Mouse (Mus musculus): ENCODE measurements around the gene Fam160a1. TPM values are rescaled to one million over a fixed set of nuclear protein-coding genes. Genes with fewer than 3 reads are reported as not detected.

Gene Fam160a1
- polyA plus RNA-seq, 1 experiment: 0.90 TPM

DNA sequence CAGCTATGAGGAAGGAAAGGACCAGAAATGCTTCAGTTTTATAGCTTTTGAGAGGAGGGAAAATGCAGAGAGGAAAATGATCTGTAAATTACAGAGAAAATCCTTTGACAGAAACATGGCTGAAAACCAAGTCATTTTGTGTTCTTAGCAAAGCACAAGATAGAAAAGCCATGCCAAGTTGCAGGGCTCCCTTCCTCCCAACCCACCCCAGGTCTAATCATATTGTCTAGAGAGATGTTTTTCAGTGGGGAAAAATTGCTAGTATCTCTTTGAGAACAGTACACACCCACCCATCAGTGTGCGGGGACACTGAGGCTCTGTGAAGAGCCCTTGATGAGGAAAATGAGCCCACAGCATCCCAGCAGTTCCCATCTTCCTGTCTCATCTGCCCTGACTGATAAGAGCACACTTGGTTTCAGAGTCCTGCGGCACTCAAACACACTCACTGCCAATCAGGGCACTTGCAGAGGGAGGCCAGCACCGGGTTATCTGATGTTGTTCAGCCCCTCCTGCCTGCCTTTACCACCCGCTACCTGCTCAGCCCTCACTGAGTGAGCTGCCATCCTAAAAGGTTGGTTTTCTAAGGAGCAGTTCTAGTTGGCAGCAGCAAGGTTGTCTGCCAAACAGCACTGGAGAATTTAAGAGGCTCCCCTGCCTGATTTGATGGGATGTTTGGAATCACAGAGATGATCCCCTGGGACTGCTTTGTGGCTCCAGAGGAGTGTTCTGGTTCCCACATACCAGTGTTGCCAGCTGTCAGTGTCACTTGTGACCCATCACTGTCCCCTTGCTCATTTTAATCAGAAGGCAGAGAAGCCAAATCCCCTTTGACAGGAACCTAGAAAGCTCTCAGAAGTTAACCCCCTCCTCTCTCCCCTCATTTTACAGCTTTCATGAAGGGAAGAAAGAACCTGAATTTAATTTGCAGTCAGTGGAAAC lies 164.1 kb downstream of the Fam160a1 start:
- Histone ChIP-seq H3K27me3 (ENCODE audit: control insufficient read depth, insufficient read depth, low read length) (no peaks in the 10 kb centered on the region), H3K4me3 (ENCODE audit: control insufficient read depth, low read depth, low read length) (no peak overlapping the region), H3K4me1 (ENCODE audit: control insufficient read depth, insufficient read depth, low read length) (no peaks in the 10 kb centered on the region), H3K36me3 (ENCODE audit: control insufficient read depth, insufficient read depth, low read length) (no peaks in the 10 kb centered on the region; the same call in 1 of the 2 replicates), H3K27ac (ENCODE audit: control insufficient read depth, insufficient read depth, low read depth, low read length) (no peak overlapping the region)
- TF ChIP-seq CTCF (IDR thresholded peaks at IDR 0.05; ENCODE audit: control insufficient read depth, insufficient read depth, insufficient replicate concordance, low read depth, low read length) (no peak), POLR2A (IDR thresholded peaks at IDR 0.05; ENCODE audit: control insufficient read depth, low read depth, low read length) (no peak)

DNA sequence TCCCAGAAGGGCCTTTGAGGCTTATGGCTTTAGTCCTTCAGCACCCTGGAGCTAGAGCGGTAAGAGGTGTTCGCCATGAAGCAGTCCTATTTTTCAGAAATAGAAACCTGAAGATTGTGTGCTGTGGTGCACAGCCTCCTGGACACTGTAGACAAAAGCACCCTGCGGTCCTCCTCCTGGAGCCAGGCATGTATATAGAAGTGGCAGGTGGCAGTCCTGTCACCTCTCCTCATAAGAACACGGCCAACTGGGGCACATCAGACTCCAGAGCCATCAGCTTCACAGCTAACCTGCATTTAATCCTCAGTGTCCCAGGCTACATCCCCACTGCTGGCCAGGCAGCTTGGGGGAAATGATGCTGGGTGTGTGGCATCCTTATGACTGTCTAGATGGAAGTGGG lies 167.9 kb downstream of the Fam160a1 start:
- H3K27ac ChIP-seq (ENCODE audit: control insufficient read depth, insufficient read depth, low read depth, low read length): no peak overlapping the region
- no peak overlapping the region for H3K4me3 ChIP-seq (ENCODE audit: control insufficient read depth, low read depth, low read length)
- H3K36me3 ChIP-seq (ENCODE audit: control insufficient read depth, insufficient read depth, low read length): peaks cover 1% of the 10 kb centered on the region
- H3K4me1 ChIP-seq (ENCODE audit: control insufficient read depth, insufficient read depth, low read length): no peaks in the 10 kb centered on the region
- no peaks in the 10 kb centered on the region for H3K27me3 ChIP-seq (ENCODE audit: control insufficient read depth, insufficient read depth, low read length)
- TF ChIP-seq CTCF (IDR thresholded peaks at IDR 0.05; ENCODE audit: control insufficient read depth, insufficient read depth, insufficient replicate concordance, low read depth, low read length) (no peak), POLR2A (IDR thresholded peaks at IDR 0.05; ENCODE audit: control insufficient read depth, low read depth, low read length) (no peak)

DNA sequence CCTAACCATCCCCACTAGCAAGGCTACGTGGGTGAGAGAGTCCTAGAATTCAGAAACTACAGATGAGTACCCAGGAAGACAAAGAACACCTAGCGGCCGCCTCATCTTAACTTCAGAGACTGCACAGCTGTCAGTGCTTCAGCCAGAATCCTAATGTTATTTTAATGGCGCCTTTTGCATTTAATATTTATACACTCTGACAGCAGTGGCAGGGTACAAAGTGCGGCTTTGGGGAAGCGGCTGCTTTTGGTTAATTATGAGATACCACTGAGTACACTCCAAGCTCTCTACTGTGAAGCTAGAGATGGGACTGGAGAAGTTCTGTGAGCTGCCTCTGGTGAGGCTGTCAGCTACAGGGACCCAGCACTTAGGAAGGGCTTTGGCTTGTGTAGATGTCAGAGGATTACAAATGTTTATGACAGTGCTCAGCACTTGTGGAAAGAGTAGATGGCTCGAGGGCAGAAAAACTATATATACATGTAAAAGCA lies 171.5 kb downstream of the Fam160a1 start:
- Histone ChIP-seq H3K36me3 (ENCODE audit: control insufficient read depth, insufficient read depth, low read length) (peaks cover 1% of the 10 kb centered on the region), H3K27ac (ENCODE audit: control insufficient read depth, insufficient read depth, low read depth, low read length) (no peak overlapping the region), H3K4me3 (ENCODE audit: control insufficient read depth, low read depth, low read length) (no peak overlapping the region), H3K27me3 (ENCODE audit: control insufficient read depth, insufficient read depth, low read length) (no peaks in the 10 kb centered on the region), H3K4me1 (ENCODE audit: control insufficient read depth, insufficient read depth, low read length) (no peaks in the 10 kb centered on the region)
- TF ChIP-seq CTCF (IDR thresholded peaks at IDR 0.05; ENCODE audit: control insufficient read depth, insufficient read depth, insufficient replicate concordance, low read depth, low read length): no peak
- TF ChIP-seq POLR2A (IDR thresholded peaks at IDR 0.05; ENCODE audit: control insufficient read depth, low read depth, low read length): no peak

DNA sequence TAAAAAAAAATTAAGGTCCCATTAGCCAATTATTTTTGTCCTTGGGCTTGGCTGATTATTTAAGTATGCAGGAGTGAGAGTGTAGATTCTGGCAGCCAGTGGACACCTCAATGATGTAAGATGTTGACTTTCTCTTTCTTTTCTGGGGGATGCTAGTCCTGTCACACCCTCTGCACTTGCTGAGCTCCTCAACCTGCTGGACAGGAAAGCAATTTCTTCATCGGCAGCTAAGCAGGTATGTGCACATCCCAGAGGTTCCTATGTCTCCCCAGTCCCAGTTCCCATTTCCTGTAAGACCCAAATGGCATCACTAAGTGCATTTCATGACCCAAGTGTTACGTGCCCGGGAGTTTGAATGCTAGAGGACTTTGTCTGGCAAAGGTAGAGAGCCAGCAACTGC lies 172.3 kb downstream of the Fam160a1 start:
- Histone ChIP-seq H3K36me3 (ENCODE audit: control insufficient read depth, insufficient read depth, low read length) (peaks cover 1% of the 10 kb centered on the region), H3K4me3 (ENCODE audit: control insufficient read depth, low read depth, low read length) (no peak overlapping the region), H3K4me1 (ENCODE audit: control insufficient read depth, insufficient read depth, low read length) (no peaks in the 10 kb centered on the region), H3K27ac (ENCODE audit: control insufficient read depth, insufficient read depth, low read depth, low read length) (no peak overlapping the region), H3K27me3 (ENCODE audit: control insufficient read depth, insufficient read depth, low read length) (no peaks in the 10 kb centered on the region)
- no peak for TF ChIP-seq CTCF (IDR thresholded peaks at IDR 0.05; ENCODE audit: control insufficient read depth, insufficient read depth, insufficient replicate concordance, low read depth, low read length)
- no peak for TF ChIP-seq POLR2A (IDR thresholded peaks at IDR 0.05; ENCODE audit: control insufficient read depth, low read depth, low read length)

DNA sequence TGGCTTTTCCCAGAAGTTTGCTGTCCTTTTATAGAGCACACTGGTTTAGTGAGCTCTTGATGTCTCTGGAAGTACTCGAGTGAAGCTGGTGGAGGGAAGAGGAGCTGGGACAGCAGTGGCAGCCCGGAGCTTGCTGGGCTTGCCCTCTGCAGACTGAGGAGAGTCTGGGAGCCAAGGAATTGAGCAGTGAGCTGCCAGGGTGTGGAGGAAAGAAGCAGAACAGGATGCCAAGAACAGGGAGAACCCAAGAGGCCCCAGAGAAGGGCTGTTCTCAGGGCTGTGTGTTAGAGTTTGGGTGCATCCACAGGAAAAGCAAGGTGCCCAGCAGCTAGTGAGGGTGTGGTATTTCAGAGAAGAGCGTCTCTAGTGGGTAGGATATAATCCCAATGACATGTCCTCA lies 175.3 kb downstream of the Fam160a1 start:
- TF ChIP-seq CTCF (IDR thresholded peaks at IDR 0.05; ENCODE audit: control insufficient read depth, insufficient read depth, insufficient replicate concordance, low read depth, low read length): no peak
- Histone ChIP-seq H3K4me3 (ENCODE audit: control insufficient read depth, low read depth, low read length) (no peak overlapping the region), H3K4me1 (ENCODE audit: control insufficient read depth, insufficient read depth, low read length) (no peaks in the 10 kb centered on the region), H3K36me3 (ENCODE audit: control insufficient read depth, insufficient read depth, low read length) (peaks cover 1% of the 10 kb centered on the region), H3K27ac (ENCODE audit: control insufficient read depth, insufficient read depth, low read depth, low read length) (no peak overlapping the region), H3K27me3 (ENCODE audit: control insufficient read depth, insufficient read depth, low read length) (no peaks in the 10 kb centered on the region)

DNA sequence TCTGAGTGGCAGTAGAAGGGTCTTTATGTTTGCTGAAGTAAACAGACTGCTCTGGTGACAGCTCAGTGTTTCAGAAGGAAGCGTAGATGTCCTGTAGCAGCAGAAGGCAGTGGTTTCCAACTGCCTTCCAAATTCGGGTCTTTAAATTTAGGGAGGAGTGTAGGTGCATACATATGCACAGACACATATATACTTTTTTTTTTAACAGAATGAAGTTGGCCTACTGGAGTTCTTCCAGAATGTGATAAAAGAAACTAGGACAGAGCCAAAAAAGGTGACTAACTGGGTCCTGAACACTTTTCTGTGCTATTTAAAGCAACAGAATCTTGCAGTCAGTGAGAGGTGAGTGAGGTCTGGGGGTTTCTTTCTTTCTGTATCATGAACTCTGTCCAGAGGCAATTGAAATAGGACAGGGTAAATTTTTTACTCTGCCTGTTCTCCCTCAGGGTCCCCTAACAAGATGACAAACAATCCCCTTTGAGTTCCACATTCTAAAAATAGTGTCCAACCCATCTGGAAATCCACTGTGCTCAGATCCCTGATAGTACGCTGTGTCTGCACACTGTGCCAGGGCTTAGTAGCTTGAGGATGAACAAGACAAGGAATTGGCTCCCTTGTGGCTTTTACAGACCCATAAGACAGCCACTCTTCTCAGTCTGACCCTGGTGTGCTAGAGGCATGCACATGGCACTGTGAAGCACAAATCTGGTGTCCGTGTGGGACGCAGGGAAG lies 180.2 kb downstream of the Fam160a1 start:
- TF ChIP-seq CTCF (IDR thresholded peaks at IDR 0.05; ENCODE audit: control insufficient read depth, insufficient read depth, insufficient replicate concordance, low read depth, low read length) (no peak), POLR2A (IDR thresholded peaks at IDR 0.05; ENCODE audit: control insufficient read depth, low read depth, low read length) (no peak)
- H3K36me3 ChIP-seq (ENCODE audit: control insufficient read depth, insufficient read depth, low read length): no peaks in the 10 kb centered on the region; the same call in 1 of the 2 replicates
- no peak overlapping the region for H3K4me3 ChIP-seq (ENCODE audit: control insufficient read depth, low read depth, low read length)
- H3K27ac ChIP-seq (ENCODE audit: control insufficient read depth, insufficient read depth, low read depth, low read length): no peak overlapping the region
- no peaks in the 10 kb centered on the region for H3K27me3 ChIP-seq (ENCODE audit: control insufficient read depth, insufficient read depth, low read length)
- no peaks in the 10 kb centered on the region for H3K4me1 ChIP-seq (ENCODE audit: control insufficient read depth, insufficient read depth, low read length)

DNA sequence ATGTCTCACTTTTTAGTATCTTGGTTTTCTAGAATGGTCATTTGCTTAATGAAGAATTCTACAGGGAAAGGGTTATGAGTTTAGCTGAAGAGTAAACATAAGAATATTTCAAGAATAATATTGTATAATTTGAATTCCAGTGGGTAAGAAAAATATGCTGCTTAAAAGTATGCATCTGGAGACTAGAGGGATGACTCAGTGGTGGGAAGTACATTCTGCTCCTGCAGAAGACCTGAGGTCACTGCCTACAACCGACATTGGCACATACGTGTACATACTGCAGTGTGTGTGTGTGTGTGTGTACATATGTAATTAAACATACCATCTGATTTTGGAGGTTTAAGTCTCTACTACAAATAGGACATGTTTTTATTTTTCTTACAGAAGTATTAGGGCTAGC lies 181.5 kb downstream of the Fam160a1 start:
- Histone ChIP-seq H3K27ac (ENCODE audit: control insufficient read depth, insufficient read depth, low read depth, low read length) (no peak overlapping the region), H3K4me1 (ENCODE audit: control insufficient read depth, insufficient read depth, low read length) (no peaks in the 10 kb centered on the region), H3K4me3 (ENCODE audit: control insufficient read depth, low read depth, low read length) (no peak overlapping the region), H3K27me3 (ENCODE audit: control insufficient read depth, insufficient read depth, low read length) (no peaks in the 10 kb centered on the region), H3K36me3 (ENCODE audit: control insufficient read depth, insufficient read depth, low read length) (no peaks in the 10 kb centered on the region; the same call in 1 of the 2 replicates)
- no peak for TF ChIP-seq CTCF (IDR thresholded peaks at IDR 0.05; ENCODE audit: control insufficient read depth, insufficient read depth, insufficient replicate concordance, low read depth, low read length)
- TF ChIP-seq POLR2A (IDR thresholded peaks at IDR 0.05; ENCODE audit: control insufficient read depth, low read depth, low read length): no peak
